Comparison of ENCODE assay signal across 26 mouse cellular contexts in genomic region chr8:44877066-44877465, GRCm38 (mm10). TPM values are rescaled to one million over a fixed set of nuclear protein-coding genes. Genes with fewer than 3 reads are reported as not detected.
DNase-seq lines count a peak whose midpoint lies in the region; ATAC-seq and TF ChIP-seq lines count a peak whose summit lies in the region.
"Had no signal": no experiment of that assay in that cellular context is flagged by ENCODE, and none has a peak within 500 bp of the region (broad histone marks: within the 10 kb centered on the region; RNA-seq: fewer than 3 reads in every experiment).

No protein-coding gene starts in this region.

- no peaks in the 10 kb centered on the region for H3K4me1 ChIP-seq in kidney, embryonic 14.5 days (ENCODE audit: control insufficient read depth, insufficient read depth, low read length)
- H3K4me1 ChIP-seq: forebrain, embryonic 12.5 days; intestine, embryonic 15.5 days; liver, embryonic 15.5 days; stomach, embryonic 15.5 days had no signal

- no peaks in the 10 kb centered on the region for H3K36me3 ChIP-seq in kidney, embryonic 14.5 days (ENCODE audit: control insufficient read depth, insufficient read depth, low read length)
- H3K36me3 ChIP-seq in myocyte (ENCODE audit: control insufficient read depth, insufficient read depth) = no peaks in the 10 kb centered on the region
- H3K36me3 ChIP-seq: forebrain, embryonic 12.5 days; intestine, embryonic 15.5 days; limb, embryonic 12.5 days; liver, embryonic 15.5 days; stomach, embryonic 15.5 days had no signal

- H3K27me3 ChIP-seq in kidney, embryonic 14.5 days (ENCODE audit: control insufficient read depth, insufficient read depth, low read length) = no peaks in the 10 kb centered on the region
- H3K27me3 ChIP-seq in myocyte (ENCODE audit: control insufficient read depth, insufficient read depth, insufficient read length) = no peaks in the 10 kb centered on the region
- H3K27me3 ChIP-seq: CH12.LX; forebrain, embryonic 12.5 days; intestine, embryonic 15.5 days; limb, embryonic 12.5 days; liver, embryonic 15.5 days; stomach, embryonic 15.5 days had no signal

- DNase-seq in kidney, postnatal 14 days = peak; percentile 14
- peak; percentile 17 to 55 for DNase-seq in urinary bladder, adult 18-20 months (ENCODE audit: low spot score in 2 of 2)
- DNase-seq in urinary bladder, postnatal 4 days (ENCODE audit: low spot score in 2 of 2) = no peak
- peak; percentile 33 for DNase-seq in Muller cell, postnatal 12 days (ENCODE audit: inconsistent ontology term)
- DNase-seq in layer of hippocampus, postnatal 25 days (ENCODE audit: extremely low spot score in 1 of 2, low spot score in 1 of 2) = no peak
- DNase-seq: adrenal gland, adult 8-10 months; B cell, adult 2 months; cerebellum, adult 8-10 months; cerebellum, postnatal 25 days; gastrocnemius, postnatal 10 days; heart, postnatal 14 days; kidney, adult 2 months; midbrain, embryonic 14.5 days; right cerebral cortex, postnatal 25 days had no signal

- ATAC-seq in kidney, embryonic 14.5 days (ENCODE audit: low FRiP score, low TSS enrichment) = no peak
- ATAC-seq: hindbrain, postnatal 0 days; intestine, embryonic 15.5 days had no signal

- H3K79me2 ChIP-seq in myocyte (ENCODE audit: control insufficient read depth, insufficient read depth) = no peaks in the 10 kb centered on the region

- no peak overlapping the region for H3K4me3 ChIP-seq in kidney, embryonic 14.5 days (ENCODE audit: low read length)
- H3K4me3 ChIP-seq in myocyte = no peak overlapping the region
- H3K4me3 ChIP-seq: erythroblast, embryonic 14.5 days; forebrain, embryonic 12.5 days; intestine, embryonic 15.5 days; left cerebral cortex, adult 2 months; limb, embryonic 12.5 days; liver, embryonic 15.5 days; stomach, embryonic 15.5 days had no signal

- no peak overlapping the region for H3K27ac ChIP-seq in kidney, embryonic 14.5 days (ENCODE audit: low read depth, low read length)
- H3K27ac ChIP-seq: forebrain, embryonic 12.5 days; hindbrain, postnatal 0 days; intestine, embryonic 15.5 days; kidney, postnatal 0 days; left cerebral cortex, adult 2 months; limb, embryonic 12.5 days; liver, embryonic 15.5 days; stomach, embryonic 15.5 days had no signal

- no peak overlapping the region for H3K9ac ChIP-seq in kidney, embryonic 14.5 days (ENCODE audit: low read depth, low read length)
- H3K9ac ChIP-seq: forebrain, embryonic 12.5 days; intestine, embryonic 15.5 days; limb, embryonic 12.5 days; liver, embryonic 15.5 days; stomach, embryonic 15.5 days had no signal

- 35% methylated on average over 5 of the region's 5 CpGs for WGBS in kidney, embryonic 14.5 days

- no peak for TF ChIP-seq POLR2A in myocyte (IDR thresholded peaks at IDR 0.05; ENCODE audit: insufficient read length, low read depth)

- no peak overlapping the region for H3ac ChIP-seq in myocyte (ENCODE audit: control insufficient read depth, insufficient read length)

- H3K9me3 ChIP-seq in kidney, embryonic 14.5 days (ENCODE audit: control insufficient read depth, low read length) = no peaks in the 10 kb centered on the region
- H3K9me3 ChIP-seq: forebrain, embryonic 12.5 days; intestine, embryonic 15.5 days; limb, embryonic 12.5 days; liver, embryonic 15.5 days; stomach, embryonic 15.5 days had no signal

- no peak overlapping the region for H3K4me2 ChIP-seq in kidney, embryonic 14.5 days (replicated peaks; ENCODE audit: low read depth, low read length)
- peak overlapping the region; percentile 56 for H3K4me2 ChIP-seq in myocyte (ENCODE audit: low read depth)
- H3K4me2 ChIP-seq: forebrain, embryonic 12.5 days; intestine, embryonic 15.5 days; limb, embryonic 12.5 days; liver, embryonic 15.5 days; stomach, embryonic 15.5 days had no signal

TF ChIP-seq in myocyte, 11 proteins besides CTCF, POLR2A, EP300 and RAD21:
- TF ChIP-seq CEBPB (IDR thresholded peaks at IDR 0.05; ENCODE audit: insufficient read depth, poor library complexity, severe bottlenecking) (no peak), E2F4 (IDR thresholded peaks at IDR 0.05; ENCODE audit: insufficient read depth) (no peak), SRF (IDR thresholded peaks at IDR 0.05; ENCODE audit: control insufficient read depth, insufficient read length, low read depth) (no peak), MYOD1 (IDR thresholded peaks at IDR 0.05; ENCODE audit: control insufficient read depth in 1 of 3, insufficient read length in 2 of 3, low read depth in 2 of 3) (no peak), REST (IDR thresholded peaks at IDR 0.05; ENCODE audit: insufficient read depth, insufficient read length) (no peak), MYOG (IDR thresholded peaks at IDR 0.05; ENCODE audit: control insufficient read depth in 1 of 3, insufficient read depth in 1 of 3, insufficient read length in 2 of 3, low read depth in 2 of 3) (no peak), TCF3 (IDR thresholded peaks at IDR 0.05; ENCODE audit: insufficient read length, low read depth) (no peak), POLR2AphosphoS2 (IDR thresholded peaks at IDR 0.05; ENCODE audit: insufficient read length, low read depth) (no peak), TCF12 (IDR thresholded peaks at IDR 0.05; ENCODE audit: insufficient read depth, poor library complexity, severe bottlenecking) (no peak)

RNA-seq across cellular contexts. Expression of gene Fat1, which starts 58.2 kb away (rescaled TPM):
- 22.2 and 39.7 TPM in 2 replicates for polyA plus RNA-seq in kidney, embryonic 14.5 days (2014; fragmentation: Nextera tagmentation; extraction: Ambion mirVana)
- 11.5 TPM for polyA plus RNA-seq in myocyte (2012; fragmentation: generic; extraction: Trizol)
- 10 to 100 TPM; 22.7 to 28.7 TPM for total RNA-seq in layer of hippocampus, postnatal 25 days (2021)

Comparison
In these comparisons a context has a peak if more than half of its experiments do, and no peak if none do; other contexts are left out.
1. DNase-seq: peak in kidney, postnatal 14 days (single experiment), urinary bladder, adult 18-20 months (2 of 2) and Muller cell, postnatal 12 days (single experiment); none in urinary bladder, postnatal 4 days (0 of 2) and layer of hippocampus, postnatal 25 days (0 of 2).